Mouse (Mus musculus): ENCODE measurements at regions not wholly inside any gene's neighbourhood (a gene's known extent, or its start where the extent isn't known, plus 50 kb on each side); places are given as distances from the start of the nearest gene placed in this dataset.

- DNase-seq (ENCODE audit: low read depth, low spot score): peak; percentile 64
Measured at GRCm38 (mm10) chr2:66961808-66962519, 177.2 kb upstream of the Scn7a start.

GRCm38 (mm10) chr2:66941188-66941587, 156.5 kb upstream of the Scn7a start:
- no peak for DNase-seq (ENCODE audit: low read depth, low spot score)

- peak; percentile 50 for DNase-seq (ENCODE audit: low read depth, low spot score)
Measured at GRCm38 (mm10) chr2:66898032-66898431, 113.3 kb upstream of the Scn7a start.

- no peak for DNase-seq (ENCODE audit: low read depth, low spot score)
Measured at GRCm38 (mm10) chr2:66867457-66868216, 82.9 kb upstream of the Scn7a start.
